Mouse (Mus musculus): ENCODE measurements around the gene Dock9.

- TF ChIP-seq CTCF (conservative IDR thresholded peaks at IDR 0.05; ENCODE audit: insufficient read depth, insufficient read length, low read depth, low read length) (no peak), POLR2A (IDR thresholded peaks at IDR 0.05; ENCODE audit: low read depth, low read length) (no peak)
These were observed 183.0 kb downstream of the Dock9 start for GRCm38 (mm10) chr14:121614461-121615170.
